Mouse (Mus musculus): ENCODE measurements around the gene Aifm1. TPM values are rescaled to one million over a fixed set of nuclear protein-coding genes. Genes with fewer than 3 reads are reported as not detected.
A peak's percentile ranks its signal among the peaks of the same experiment; 100 is the strongest.

Aifm1 gene
- polyA plus RNA-seq, 2 experiments, result 34.6 to 51.4 TPM

DNA sequence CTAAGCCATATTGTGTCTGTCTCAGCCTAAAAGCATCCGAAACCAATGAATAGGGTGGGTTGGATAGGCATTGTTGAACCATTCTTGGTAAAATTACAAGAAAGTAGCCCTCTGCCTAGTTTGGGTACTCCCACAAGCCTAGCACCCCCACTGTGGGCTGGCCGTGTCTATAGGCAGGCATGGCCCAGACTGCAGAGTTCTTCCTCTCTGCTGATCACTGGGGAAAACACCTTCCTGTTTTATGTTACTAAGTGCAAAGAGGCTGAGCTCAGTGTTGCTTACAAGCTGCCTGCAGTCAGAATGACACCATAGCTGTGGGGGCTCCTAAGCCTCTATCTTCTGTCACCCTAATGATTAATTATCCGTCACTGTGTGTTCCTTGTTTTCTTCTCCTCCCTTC, 10.1 kb upstream of the Aifm1 start:
- Histone ChIP-seq H3K4me3 (ENCODE audit: insufficient read depth in 1 of 2, low read depth in 2 of 2, low read length in 2 of 2) (no peak overlapping the region), H3K4me1 (replicated peaks; ENCODE audit: control insufficient read depth in 2 of 2, insufficient read depth in 2 of 2, low read length in 1 of 2) (no peaks in the 10 kb centered on the region), H3K4me2 (ENCODE audit: low read depth) (no peak overlapping the region), H3K27ac (no peak overlapping the region), H3K27me3 (ENCODE audit: control insufficient read depth, insufficient read depth, low read length) (peaks cover 4% of the 10 kb centered on the region; the same call in 1 of the 2 replicates), H3K9me3 (ENCODE audit: control insufficient read depth, low read length) (no peaks in the 10 kb centered on the region), H3K9ac (replicated peaks) (no peak overlapping the region), H3K36me3 (replicated peaks; ENCODE audit: control insufficient read depth, insufficient read depth, low read depth) (no peaks in the 10 kb centered on the region)
- no peak for ATAC-seq (ENCODE audit: insufficient read depth)
- DNase-seq (ENCODE audit: low read depth in 3 of 3, low spot score in 3 of 3), result no peak
- TF ChIP-seq CTCF (IDR thresholded peaks at IDR 0.05; ENCODE audit: low read depth), result no peak
- WGBS (ENCODE audit: insufficient replicate concordance), result 26% methylated on average over 3 of the region's 3 CpGs

DNA sequence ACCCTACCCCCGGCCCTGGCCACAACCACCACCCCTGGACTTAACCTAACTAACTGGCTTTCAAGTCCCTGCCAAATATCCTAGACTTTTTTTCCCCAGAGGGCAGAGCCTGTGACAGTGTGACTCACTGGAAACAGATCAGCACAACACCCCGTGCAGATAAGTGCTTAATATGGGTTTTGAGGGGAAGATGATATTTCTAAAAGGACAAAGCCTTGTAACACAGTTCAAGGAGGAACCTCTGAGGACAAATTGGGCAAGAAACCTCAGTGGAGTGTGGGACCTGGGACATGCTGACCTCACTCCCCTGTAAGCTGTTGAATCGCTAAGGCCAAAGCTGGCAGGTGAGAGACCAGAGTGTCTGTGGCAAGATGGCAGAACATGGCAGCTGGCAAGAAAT, 8.3 kb upstream of the Aifm1 start:
- Histone ChIP-seq H3K36me3 (replicated peaks; ENCODE audit: control insufficient read depth, insufficient read depth, low read depth) (no peaks in the 10 kb centered on the region), H3K9ac (replicated peaks) (no peak overlapping the region), H3K4me2 (ENCODE audit: low read depth) (no peak overlapping the region), H3K27me3 (ENCODE audit: control insufficient read depth, insufficient read depth, low read length) (peaks cover 4% of the 10 kb centered on the region; the same call in 1 of the 2 replicates), H3K27ac (no peak overlapping the region), H3K4me1 (replicated peaks; ENCODE audit: control insufficient read depth in 2 of 2, insufficient read depth in 2 of 2, low read length in 1 of 2) (no peaks in the 10 kb centered on the region), H3K9me3 (ENCODE audit: control insufficient read depth, low read length) (no peaks in the 10 kb centered on the region), H3K4me3 (ENCODE audit: insufficient read depth in 1 of 2, low read depth in 2 of 2, low read length in 2 of 2) (no peak overlapping the region)
- ATAC-seq (ENCODE audit: insufficient read depth), result no peak
- 67% methylated on average over 3 of the region's 3 CpGs for WGBS (ENCODE audit: insufficient replicate concordance)
- no peak for TF ChIP-seq EP300 (IDR thresholded peaks at IDR 0.05; ENCODE audit: low read depth)
- TF ChIP-seq CTCF (IDR thresholded peaks at IDR 0.05; ENCODE audit: low read depth), result no peak
- no peak for DNase-seq (ENCODE audit: low read depth in 3 of 3, low spot score in 3 of 3)

DNA sequence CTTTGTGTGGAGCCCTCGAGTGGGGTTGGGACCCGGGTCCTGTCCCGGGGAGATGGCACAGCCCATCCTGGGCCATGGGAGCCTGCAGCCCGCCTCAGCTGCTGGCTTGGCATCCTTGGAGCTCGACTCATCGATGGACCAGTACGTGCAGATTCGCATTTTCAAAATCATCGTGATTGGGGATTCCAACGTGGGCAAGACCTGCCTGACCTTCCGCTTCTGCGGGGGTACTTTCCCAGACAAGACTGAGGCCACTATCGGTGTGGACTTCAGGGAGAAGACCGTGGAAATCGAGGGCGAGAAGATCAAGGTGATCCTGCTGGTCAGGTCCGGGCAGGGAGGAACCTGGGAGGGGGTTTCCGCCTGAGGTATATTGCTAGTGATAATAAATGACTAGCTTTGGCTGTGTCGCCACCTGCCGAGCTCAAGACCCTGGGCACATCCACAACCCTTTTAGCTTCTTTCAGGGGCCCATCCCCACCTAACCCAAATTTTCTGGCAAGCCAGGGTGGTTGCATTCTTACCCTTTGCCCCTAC, 6.3 kb upstream of the Aifm1 start:
- TF ChIP-seq CTCF (IDR thresholded peaks at IDR 0.05; ENCODE audit: low read depth) (no peak), EP300 (IDR thresholded peaks at IDR 0.05; ENCODE audit: low read depth) (no peak)
- H3K4me1 ChIP-seq (replicated peaks; ENCODE audit: control insufficient read depth in 2 of 2, insufficient read depth in 2 of 2, low read length in 1 of 2), result no peaks in the 10 kb centered on the region
- no peak for DNase-seq (ENCODE audit: low read depth in 3 of 3, low spot score in 3 of 3)
- H3K27me3 ChIP-seq (ENCODE audit: control insufficient read depth, insufficient read depth, low read length), result peaks cover 4% of the 10 kb centered on the region; the same call in 1 of the 2 replicates
- H3K4me3 ChIP-seq (ENCODE audit: insufficient read depth in 1 of 2, low read depth in 2 of 2, low read length in 2 of 2), result peak overlapping the region; percentile 28 to 45
- peak overlapping the region; percentile 60 for H3K4me2 ChIP-seq (ENCODE audit: low read depth)
- 20% methylated on average over 20 of the region's 20 CpGs for WGBS (ENCODE audit: insufficient replicate concordance)
- H3K9ac ChIP-seq (replicated peaks), result no peak overlapping the region
- no peak for ATAC-seq (ENCODE audit: insufficient read depth)
- H3K27ac ChIP-seq, result no peak overlapping the region
- H3K36me3 ChIP-seq (replicated peaks; ENCODE audit: control insufficient read depth, insufficient read depth, low read depth), result no peaks in the 10 kb centered on the region
- H3K9me3 ChIP-seq (ENCODE audit: control insufficient read depth, low read length), result no peaks in the 10 kb centered on the region

DNA sequence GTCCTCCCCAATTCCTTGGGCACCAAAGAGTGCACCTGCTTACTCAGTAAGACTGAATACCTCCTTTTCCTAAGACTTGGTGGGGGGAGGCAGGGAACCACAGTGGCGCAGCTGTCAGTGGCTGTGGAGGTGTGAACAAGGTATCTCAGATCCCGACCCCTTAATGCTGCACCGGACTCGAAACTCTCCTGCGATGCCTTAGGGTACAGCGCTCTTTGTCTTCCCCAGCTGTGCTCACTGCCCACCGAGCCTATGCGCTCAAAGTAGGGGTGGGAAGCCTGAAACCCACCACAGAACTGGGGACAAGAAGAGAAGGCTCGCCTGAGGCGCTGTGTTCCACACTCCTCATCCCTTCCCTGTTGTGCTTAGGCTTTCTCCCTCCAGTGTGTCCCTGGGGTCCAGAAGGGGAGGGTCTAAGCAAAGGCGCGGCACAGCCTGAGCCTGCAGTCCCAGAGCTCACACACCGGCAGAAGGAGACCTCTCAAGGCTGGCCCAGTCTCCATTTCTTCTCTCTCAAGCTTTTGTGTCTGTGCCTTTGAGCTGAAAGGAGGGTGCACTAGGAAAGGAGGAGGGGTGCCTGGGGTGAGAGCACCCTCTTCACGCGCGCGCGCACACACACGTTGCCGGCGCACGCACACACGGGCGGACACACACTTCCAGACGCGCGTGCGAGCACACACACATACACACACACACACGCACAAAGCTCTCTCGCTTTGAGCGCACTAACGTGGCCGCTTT, 5.6 kb upstream of the Aifm1 start, which contains the start of gene Rab33a:
TSS of gene Rab33a (plus strand) at position 478 of the 741 bp plus-strand sequence.
- peak within 1 kb of the TSS; percentile 60 for H3K4me2 ChIP-seq (ENCODE audit: low read depth)
- H3K27ac ChIP-seq, result no peak within 1 kb of the TSS
- TF ChIP-seq CTCF (IDR thresholded peaks at IDR 0.05; ENCODE audit: low read depth) (no peak), EP300 (IDR thresholded peaks at IDR 0.05; ENCODE audit: low read depth) (no peak)
- H3K4me1 ChIP-seq (replicated peaks; ENCODE audit: control insufficient read depth in 2 of 2, insufficient read depth in 2 of 2, low read length in 1 of 2), result no peaks in the 10 kb centered on the region
- no peak within 1 kb of the TSS for H3K9ac ChIP-seq (replicated peaks)
- peak within 1 kb of the TSS; percentile 28 to 45 for H3K4me3 ChIP-seq (ENCODE audit: insufficient read depth in 1 of 2, low read depth in 2 of 2, low read length in 2 of 2)
- peaks cover 4% of the 10 kb centered on the region; the same call in 1 of the 2 replicates for H3K27me3 ChIP-seq (ENCODE audit: control insufficient read depth, insufficient read depth, low read length)
- H3K36me3 ChIP-seq (replicated peaks; ENCODE audit: control insufficient read depth, insufficient read depth, low read depth), result no peaks in the 10 kb centered on the region
- H3K9me3 ChIP-seq (ENCODE audit: control insufficient read depth, low read length), result no peaks in the 10 kb centered on the region
- ATAC-seq (ENCODE audit: insufficient read depth) (no peak), DNase-seq (ENCODE audit: low read depth in 3 of 3, low spot score in 3 of 3) (no peak)
- 18% methylated on average over 31 of the region's 33 CpGs for WGBS (ENCODE audit: insufficient replicate concordance)

DNA sequence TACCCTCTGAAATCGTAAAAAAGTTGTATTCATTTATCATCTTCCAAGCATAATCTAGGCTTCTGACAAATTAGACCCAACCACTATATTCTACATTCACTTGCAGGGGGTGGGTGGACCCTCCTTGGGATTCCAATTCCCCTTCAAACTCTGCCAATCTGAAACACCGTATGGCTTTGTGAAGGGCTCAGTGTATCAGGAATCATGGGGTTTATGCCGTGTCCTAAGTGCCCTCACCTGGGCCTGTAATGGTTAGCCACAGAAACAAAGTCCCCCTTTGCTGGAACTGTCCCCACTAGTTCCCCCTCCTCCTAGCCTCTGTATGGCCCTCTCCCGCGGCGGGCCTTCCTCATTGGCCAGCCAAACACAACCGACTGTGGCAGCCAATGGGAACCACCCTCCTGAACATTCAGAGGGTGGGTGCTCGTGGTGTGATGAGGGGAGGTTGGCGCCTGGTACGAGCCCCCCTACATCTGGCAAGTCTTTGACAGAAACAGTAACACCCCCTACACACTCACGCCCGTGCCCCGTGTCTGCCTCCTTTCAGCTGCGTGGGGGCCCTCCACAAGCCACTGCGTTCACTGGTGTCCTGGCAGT, 4.9 kb upstream of the Aifm1 start:
- TF ChIP-seq CTCF (IDR thresholded peaks at IDR 0.05; ENCODE audit: low read depth), result no peak

More for the DNA sequence above, 4.9 kb upstream of the Aifm1 start:
- Histone ChIP-seq H3K27me3 (ENCODE audit: control insufficient read depth, insufficient read depth, low read length) (peaks cover 4% of the 10 kb centered on the region; the same call in 1 of the 2 replicates), H3K9ac (replicated peaks) (no peak overlapping the region), H3K27ac (no peak overlapping the region), H3K4me1 (replicated peaks; ENCODE audit: control insufficient read depth in 2 of 2, insufficient read depth in 2 of 2, low read length in 1 of 2) (no peaks in the 10 kb centered on the region), H3K9me3 (ENCODE audit: control insufficient read depth, low read length) (no peaks in the 10 kb centered on the region), H3K4me3 (ENCODE audit: insufficient read depth in 1 of 2, low read depth in 2 of 2, low read length in 2 of 2) (peak overlapping the region in 1 of 2 experiments; percentile 45; a peak in 2 of 4 replicates), H3K36me3 (replicated peaks; ENCODE audit: control insufficient read depth, insufficient read depth, low read depth) (no peaks in the 10 kb centered on the region), H3K4me2 (ENCODE audit: low read depth) (peak overlapping the region; percentile 60)
- no peak for DNase-seq (ENCODE audit: low read depth in 3 of 3, low spot score in 3 of 3)
- ATAC-seq (ENCODE audit: insufficient read depth), result no peak
- 27% methylated on average over 15 of the region's 15 CpGs for WGBS (ENCODE audit: insufficient replicate concordance)
